Mouse (Mus musculus) C2C12 (cell line): ENCODE results near the gene Pnliprp2.

ENCODE experiments used
- CEBPB ChIP-seq: IDR thresholded peaks from one replicate; pipeline ENCODE4 v1.6.1; 2011; ENCODE audit warnings: low read depth, mild to moderate bottlenecking, control low read depth, moderate library complexity
- CTCF ChIP-seq: IDR thresholded peaks from one replicate; pipeline ENCODE4 v1.5.1; 2011; ENCODE audit not compliant: control insufficient read depth, insufficient read depth, insufficient read length
- FOSL1 ChIP-seq: IDR thresholded peaks from one replicate; pipeline ENCODE4 v1.8.0; 2011; ENCODE audit warnings: mild to moderate bottlenecking, low read length; ENCODE audit not compliant: poor library complexity, insufficient read depth, severe bottlenecking
- MAX ChIP-seq: IDR thresholded peaks from one replicate; pipeline ENCODE4 v1.6.1; 2011; ENCODE audit warnings: mild to moderate bottlenecking, control low read depth
- MYOD1 ChIP-seq: IDR thresholded peaks from one replicate; pipeline ENCODE4 v1.6.1; 2011; ENCODE audit warnings: low read depth; ENCODE audit not compliant: control insufficient read depth, insufficient read length
- MYOG ChIP-seq: IDR thresholded peaks from one replicate; pipeline ENCODE4 v1.6.1; 2011; ENCODE audit not compliant: control insufficient read depth, insufficient read length; ENCODE audit errors: extremely low read depth
- USF1 ChIP-seq: IDR thresholded peaks from one replicate; pipeline ENCODE4 v1.6.1; 2011; ENCODE audit warnings: low read depth, mild to moderate bottlenecking, control low read depth, moderate library complexity

GRCm38 (mm10) chr19:58717925-58718324, 41.6 kb upstream of the Pnliprp2 start:
- TF ChIP-seq MYOG (no peak), CTCF (no peak), USF1 (no peak), MAX (no peak), FOSL1 (no peak), CEBPB (no peak), MYOD1 (no peak)
